Comparison of ENCODE assay signal across 8 mouse cellular contexts in the genomic region with DNA sequence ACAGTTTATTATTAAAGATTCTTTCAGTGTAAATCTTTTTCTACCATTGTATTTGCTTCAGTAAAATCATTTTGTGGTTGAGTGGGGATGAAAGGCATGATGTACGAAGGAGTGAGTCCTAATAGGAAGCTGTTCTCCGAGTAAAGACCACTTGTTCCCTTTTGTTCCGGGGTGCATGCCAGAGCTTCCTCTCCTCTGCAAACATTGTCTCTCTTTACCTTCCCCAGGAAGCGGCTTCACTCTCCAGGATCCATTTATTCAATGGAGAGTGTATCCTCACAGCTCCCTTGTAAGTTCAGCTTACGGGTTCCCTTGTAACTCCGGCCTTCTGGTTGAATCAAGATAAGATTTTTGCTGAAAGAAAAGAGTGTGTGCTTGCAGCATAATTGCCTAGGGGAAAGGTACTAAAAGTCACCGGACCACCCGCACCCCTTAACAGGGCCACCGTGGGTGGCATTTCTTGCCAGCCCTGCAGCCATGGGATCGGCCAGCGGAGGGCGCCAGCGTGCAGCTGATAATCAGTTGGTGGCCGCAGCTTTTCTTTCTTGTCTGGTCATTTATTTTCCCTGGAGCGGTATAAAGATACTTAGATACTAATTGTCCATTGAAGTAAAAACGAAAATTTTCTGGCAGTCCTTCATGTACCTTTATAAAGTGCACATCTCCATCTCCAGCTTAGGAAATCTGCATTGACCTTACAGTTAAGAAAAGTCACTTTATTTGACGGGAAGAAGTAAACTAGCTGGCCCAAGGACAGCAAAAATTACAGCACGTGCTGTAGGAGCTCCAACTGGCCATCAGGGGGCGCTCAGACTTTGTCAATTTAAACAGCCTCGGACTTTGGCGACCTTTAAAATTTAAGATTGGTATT. TPM values are rescaled to one million over a fixed set of nuclear protein-coding genes. Genes with fewer than 3 reads are reported as not detected.
DNase-seq lines count a peak whose midpoint lies in the region.

No protein-coding gene starts in this region.

- peak overlapping the region; percentile 62 for H3K4me3 ChIP-seq in megakaryocyte, embryonic 14.5 days (replicated peaks)

- no peaks in the 10 kb centered on the region for H3K27me3 ChIP-seq in megakaryocyte, embryonic 14.5 days (replicated peaks)

- peaks cover 3% of the 10 kb centered on the region; the same call in 1 of the 2 replicates for H3K4me1 ChIP-seq in megakaryocyte, embryonic 14.5 days

- intact Hi-C loops in gastrocnemius, postnatal 14 days (cut with DNase I; ENCODE audit: low total_unique reads): loop anchor here (2.0 kb wide), 1 partner anchor 220 kb away; no protein-coding TSS in a partner anchor

- H3K9me3 ChIP-seq in megakaryocyte, embryonic 14.5 days: peaks cover 6% of the 10 kb centered on the region; the same call in 1 of the 2 replicates

- H3K36me3 ChIP-seq in megakaryocyte, embryonic 14.5 days (replicated peaks; ENCODE audit: low read length): peaks cover 2% of the 10 kb centered on the region

- DNase-seq in adipocyte (ENCODE audit: low spot score): peak; percentile 83
- peak; percentile 89 for DNase-seq in embryo, embryonic 10 days (ENCODE audit: low spot score)
- DNase-seq in gastrocnemius, postnatal 14 days: peak; percentile 79
- DNase-seq in induced T-regulatory cell, adult 2 months (ENCODE audit: low read depth): peak; percentile 86
- peak; percentile 61 to 91 for DNase-seq in left cerebral cortex, adult 8-10 months (ENCODE audit: low spot score in 2 of 2)
- DNase-seq in right cerebral cortex, adult 2 months (ENCODE audit: low spot score in 2 of 2): peak; percentile 87 to 91
- DNase-seq in urinary bladder, postnatal 10 days (ENCODE audit: low spot score): peak; percentile 35

RNA-seq across cellular contexts. Expression of a gene that starts 53.6 kb away (rescaled TPM):
- 10 to 100 TPM; 17.7 to 20.9 TPM for total RNA-seq in gastrocnemius, postnatal 14 days (2021)
- 10 to 100 TPM; 43.1 to 51.0 (median 47.2) TPM for total RNA-seq in left cerebral cortex, adult 8-10 months (2022)
- 2.4 and 2.8 TPM in 2 replicates for polyA plus RNA-seq in megakaryocyte, embryonic 14.5 days (2012; ENCODE audit: insufficient read depth, low replicate concordance)

Comparison
In these comparisons a context has a peak if more than half of its experiments do, and no peak if none do; other contexts are left out.
1. Peak in every context shown above with its lines: DNase-seq and H3K4me3 ChIP-seq.
2. DNase-seq: peak in every context shown above with its lines; median percentile 89 in embryo, embryonic 10 days; 89 in right cerebral cortex, adult 2 months; 86 in induced T-regulatory cell, adult 2 months; 83 in adipocyte; 79 in gastrocnemius, postnatal 14 days; 76 in left cerebral cortex, adult 8-10 months; 35 in urinary bladder, postnatal 10 days.